Mouse (Mus musculus) right cerebral cortex, adult 2 months (tissue): Measurements from ENCODE around the gene Krt72.

ENCODE experiments used
- DNase-seq, 2 experiments: peaks; one replicate each; pipeline ENCODE4 v3.0.0; 2021 to 2022; ENCODE audit warnings: low spot score in 2 of 2

Krt72 gene

GRCm38 (mm10) chr15:101786360-101786759 lies at the start of gene Krt72:
Gene Krt72 (minus strand): TSS chr15:101786460.
- DNase-seq = no peak

GRCm38 (mm10) chr15:101834784-101835328 lies 48.6 kb upstream of the Krt72 start:
- no peak for DNase-seq

DNA sequence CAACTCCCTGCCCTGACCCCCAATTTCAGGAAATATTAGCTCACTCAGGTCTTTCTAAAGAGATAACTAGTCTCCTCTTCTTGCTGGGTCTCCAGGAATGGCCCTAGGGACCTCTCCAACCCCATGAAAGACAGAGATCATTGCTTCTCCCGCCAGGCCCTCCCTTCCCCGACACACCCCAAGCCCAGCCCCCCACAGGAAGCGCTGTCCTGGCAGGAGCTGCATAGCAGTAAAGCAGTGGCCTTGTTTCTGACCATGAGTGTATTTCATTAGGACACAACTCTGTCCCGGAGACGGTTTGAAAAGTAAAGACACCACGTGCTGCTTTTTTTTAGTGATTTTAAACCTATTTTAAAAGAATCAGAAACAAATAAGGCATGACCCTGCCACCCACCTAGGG lies 46.9 kb upstream of the Krt72 start:
- no peak for DNase-seq

GRCm38 (mm10) chr15:101829441-101829840 lies 43.2 kb upstream of the Krt72 start:
- DNase-seq = no peak

GRCm38 (mm10) chr15:101821786-101822185 lies 35.5 kb upstream of the Krt72 start:
- no peak for DNase-seq

GRCm38 (mm10) chr15:101817875-101818274 lies 31.6 kb upstream of the Krt72 start, which contains the start of gene Krt2:
Gene Krt2 (minus strand): TSS chr15:101818169.
- no peak for DNase-seq

DNA sequence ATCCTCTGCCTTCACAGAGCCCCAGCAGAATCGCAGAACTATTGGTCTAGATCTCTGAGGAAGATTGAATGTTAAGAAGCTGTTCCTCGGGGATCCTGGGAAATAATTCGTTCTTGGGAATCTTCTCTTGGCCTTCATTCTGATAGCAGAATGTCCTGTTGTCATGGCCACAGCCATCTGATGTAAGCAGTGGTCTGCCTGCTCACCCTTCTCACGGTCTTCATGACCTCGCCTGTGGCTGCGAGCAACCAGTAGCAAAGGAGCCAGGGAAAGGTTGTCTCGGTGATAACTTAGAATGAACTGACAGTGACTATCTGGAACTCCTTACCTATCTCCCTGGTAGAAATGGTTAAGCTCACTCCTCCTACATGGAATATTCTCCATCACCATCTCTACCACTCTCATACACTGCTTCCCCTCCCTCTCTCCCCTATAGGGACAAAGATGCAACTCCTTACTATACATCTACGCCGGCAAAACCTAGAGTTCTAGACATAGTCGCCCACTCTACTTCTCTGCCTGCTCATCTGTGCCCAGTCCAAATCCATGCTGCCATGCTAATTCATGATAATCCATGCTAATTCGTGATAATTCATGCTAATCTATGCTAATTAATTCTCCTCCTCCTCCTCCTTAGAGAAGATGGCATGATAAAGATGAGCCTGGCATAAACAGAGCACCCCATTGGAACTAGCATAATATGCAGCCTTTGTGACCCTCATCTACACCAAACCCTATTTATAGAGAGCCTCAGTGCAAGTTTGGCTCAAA lies 17.0 kb upstream of the Krt72 start:
- DNase-seq = peak; percentile 28 to 36

DNA sequence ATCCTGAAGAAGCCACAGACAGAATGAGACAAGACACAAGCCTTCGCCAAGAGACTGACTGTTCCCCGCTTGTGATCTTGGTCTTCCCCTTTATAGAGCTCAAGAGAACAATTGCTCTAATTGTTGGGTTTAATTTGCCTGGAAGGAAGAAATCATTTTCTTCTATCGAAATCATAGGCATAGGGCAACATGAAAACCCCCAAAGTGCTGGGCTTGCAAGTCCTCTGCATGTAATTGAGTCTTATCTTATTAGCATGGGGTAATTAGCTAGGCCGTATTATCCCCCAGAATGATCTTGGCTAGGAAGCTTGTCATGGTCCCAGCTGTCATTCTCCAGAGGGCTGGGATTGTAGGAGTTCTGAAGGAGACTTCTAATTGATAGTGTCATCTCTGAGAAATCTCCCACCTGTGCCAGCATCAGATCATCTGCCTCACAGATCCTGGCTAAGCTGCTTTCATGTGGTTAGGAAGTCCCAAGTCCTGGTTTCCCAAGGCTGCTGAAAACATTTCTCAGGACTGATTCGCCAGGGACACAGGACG lies 16.1 kb upstream of the Krt72 start, which contains the start of gene Krt73:
TSS of gene Krt73 (minus strand) at position 51 of the 540 bp plus-strand sequence.
- DNase-seq = no peak

GRCm38 (mm10) chr15:101790867-101791266 lies 4.6 kb upstream of the Krt72 start:
- DNase-seq = no peak

GRCm38 (mm10) chr15:101773420-101773819 lies 12.8 kb downstream of the Krt72 start:
- DNase-seq = peak in 1 of 2 experiments; percentile 5

GRCm38 (mm10) chr15:101772711-101773081 lies 13.6 kb downstream of the Krt72 start:
- DNase-seq = peak; percentile 95 to 96

- DNase-seq = peak; percentile 11 to 28
These were observed 14.1 kb downstream of the Krt72 start for GRCm38 (mm10) chr15:101772080-101772710.

DNA sequence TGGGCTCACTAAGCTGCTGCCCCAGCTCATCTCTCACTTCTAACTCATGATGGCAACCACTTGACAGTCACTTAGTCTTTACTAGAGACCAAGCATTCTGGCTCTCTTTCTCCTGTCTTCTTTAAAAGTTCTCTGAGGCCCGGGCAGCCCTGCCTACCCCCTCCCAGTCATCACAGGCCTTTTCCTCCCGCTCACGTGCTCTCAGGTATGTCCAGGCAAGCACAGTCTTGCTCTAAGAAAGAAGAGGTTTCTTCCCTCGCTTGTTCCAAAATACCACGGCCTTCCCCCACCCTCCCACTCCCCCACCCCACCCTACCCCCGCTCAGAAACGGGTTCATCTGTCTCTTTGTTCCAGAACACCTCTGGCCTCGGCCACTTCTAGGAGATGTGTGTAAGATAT lies 16.0 kb downstream of the Krt72 start:
- DNase-seq = no peak

GRCm38 (mm10) chr15:101742711-101743110 lies 43.5 kb downstream of the Krt72 start, which contains the start of gene Krt71:
Gene Krt71 (minus strand): TSS chr15:101743109.
- DNase-seq = no peak

DNA sequence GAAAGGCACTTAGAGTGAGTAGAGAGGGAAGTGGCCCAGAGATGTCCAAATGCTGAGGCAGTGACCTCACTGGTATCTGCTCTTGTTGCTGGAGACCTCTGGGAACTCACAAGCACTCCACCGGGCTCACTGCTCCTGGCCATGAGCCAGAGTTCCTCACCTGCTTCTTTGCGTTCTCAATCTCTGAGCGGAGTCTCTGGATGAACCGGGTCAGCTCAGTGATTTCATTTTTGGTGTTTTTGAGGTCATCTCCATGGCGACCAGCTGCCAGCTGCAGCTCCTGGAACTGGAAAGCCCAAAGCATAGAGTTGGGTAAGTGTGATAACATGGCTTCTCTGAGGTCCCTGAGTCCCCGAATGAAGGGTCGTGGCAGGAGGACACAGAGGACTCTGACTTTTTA lies 48.5 kb downstream of the Krt72 start:
- DNase-seq = no peak

DNA sequence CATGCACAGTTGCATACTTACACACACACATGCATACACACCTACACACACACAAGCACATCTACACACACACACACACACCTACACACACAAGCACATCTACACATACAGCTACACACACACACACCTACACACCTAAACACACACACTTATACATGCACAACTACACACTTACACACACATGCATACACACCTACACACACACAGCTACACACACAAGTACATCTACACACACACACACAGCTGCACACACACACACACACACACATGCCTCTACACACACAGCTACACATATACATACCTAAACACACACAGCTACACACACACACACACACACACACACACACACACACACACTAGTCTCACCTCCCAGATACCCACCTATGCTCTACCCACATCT lies 55.6 kb downstream of the Krt72 start:
- DNase-seq = no peak
